Mouse (Mus musculus): ENCODE measurements around the gene Mrpl54. TPM values are rescaled to one million over a fixed set of nuclear protein-coding genes. Genes with fewer than 3 reads are reported as not detected.

Gene Mrpl54
- total RNA-seq, 2 experiments from 2014 or later: 83.0 to 96.2 TPM

DNA sequence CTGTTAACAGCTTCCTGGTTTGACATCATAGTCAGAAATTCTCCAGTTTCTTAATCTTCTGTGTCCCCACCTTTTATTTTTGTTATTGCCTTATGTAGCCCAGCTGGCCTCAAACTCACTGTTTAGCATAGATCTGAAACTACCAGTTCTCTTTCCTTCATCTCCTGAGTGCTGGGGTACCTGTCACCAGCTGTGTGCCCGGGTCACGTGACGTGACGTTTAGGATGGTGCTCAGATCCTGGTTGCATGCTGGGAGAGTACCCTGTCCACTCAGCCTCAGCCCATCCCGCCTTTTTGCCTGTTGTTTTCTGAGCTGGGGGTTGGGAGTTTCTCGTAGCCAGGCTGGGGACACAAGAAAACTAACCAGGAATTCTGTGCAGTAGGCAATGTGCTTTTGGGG, 30.5 kb upstream of the Mrpl54 start:
- no peak for DNase-seq
- intact Hi-C loops (cut with DNase I): no loop called here

DNA sequence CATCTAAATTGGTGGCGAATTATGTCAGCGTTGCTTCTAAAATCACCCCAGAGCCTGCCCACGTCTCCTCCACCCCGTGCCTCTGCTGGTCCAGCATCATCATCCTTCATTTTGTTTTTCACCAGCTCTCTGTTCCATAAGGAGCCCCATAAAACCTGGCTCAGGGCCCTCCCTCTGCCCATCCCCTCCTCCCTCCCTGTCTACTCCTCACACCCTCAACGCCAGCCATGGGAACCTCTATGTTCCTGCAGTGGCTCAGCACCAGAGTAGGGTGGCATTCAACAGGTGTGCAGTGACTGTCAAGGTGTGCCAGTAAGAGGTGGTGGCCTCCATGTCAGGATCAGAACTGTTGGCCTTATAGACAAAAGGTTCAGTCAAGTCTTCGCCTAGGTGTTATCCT, 28.5 kb upstream of the Mrpl54 start:
- intact Hi-C loops (cut with DNase I): no loop called here
- DNase-seq: no peak

DNA sequence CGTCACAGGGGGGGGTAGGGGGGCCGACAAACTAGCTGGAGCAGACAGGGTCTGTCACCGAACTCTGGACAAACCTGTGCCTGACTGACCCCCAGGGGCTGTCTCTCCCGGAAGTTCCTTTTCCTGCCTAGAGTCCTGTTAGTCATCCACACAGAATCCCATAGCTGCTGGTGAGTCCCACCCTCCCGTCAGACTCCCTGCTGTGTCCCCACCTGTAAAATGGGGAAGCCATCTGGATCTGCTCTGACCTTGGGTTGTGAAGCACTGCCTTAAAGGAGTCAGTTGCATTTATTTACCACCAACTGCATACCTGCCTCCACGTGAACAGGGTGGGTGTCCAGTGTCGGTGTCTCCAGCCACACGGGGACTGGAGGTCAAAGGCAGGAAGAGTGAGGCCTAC, 27.7 kb upstream of the Mrpl54 start:
- intact Hi-C loops (cut with DNase I): no loop called here
- DNase-seq: no peak

GRCm38 (mm10) chr10:81293334-81294030, 26.7 kb upstream of the Mrpl54 start:
- intact Hi-C loops (cut with DNase I): no loop called here
- no peak for DNase-seq

GRCm38 (mm10) chr10:81292554-81293333, 26.0 kb upstream of the Mrpl54 start, which contains the start of gene Pip5k1c:
Gene Pip5k1c, plus strand, starts transcription at chr10:81292963.
- peak; percentile 99 for DNase-seq
- intact Hi-C loops (cut with DNase I): no loop called here

DNA sequence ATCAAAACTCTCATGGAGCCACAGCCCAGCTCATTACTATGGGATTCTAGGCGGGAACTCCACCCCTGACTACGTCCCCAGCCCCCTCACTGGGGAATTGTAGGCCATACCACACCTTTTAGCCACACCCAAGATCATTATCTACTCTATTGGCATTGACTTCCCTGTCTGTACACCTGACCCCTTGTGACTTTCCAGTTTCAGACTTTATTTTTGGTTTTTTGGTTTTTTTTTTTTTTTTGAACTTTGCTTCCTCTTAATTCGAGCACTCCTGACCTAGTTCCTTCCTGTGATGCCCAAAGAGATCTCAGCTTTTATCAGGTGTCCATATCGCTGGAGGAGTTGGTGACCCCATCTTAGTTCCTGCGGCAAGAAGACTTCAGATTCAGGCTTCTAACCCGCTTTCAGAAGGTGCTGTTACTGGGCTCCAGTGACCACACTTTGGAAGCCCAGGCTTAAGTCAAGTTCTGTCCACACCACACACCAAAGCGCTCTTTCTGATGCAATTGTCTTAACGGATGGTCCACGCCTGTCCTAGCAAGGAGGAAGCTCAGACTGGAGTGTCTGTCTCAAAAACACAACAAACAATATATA, 24.9 kb upstream of the Mrpl54 start, which contains the start of gene Tjp3:
TSS of gene Tjp3 (minus strand) at position 71 of the 594 bp plus-strand sequence.
- no peak for DNase-seq
- intact Hi-C loops (cut with DNase I): no loop called here

GRCm38 (mm10) chr10:81290698-81291460, 24.1 kb upstream of the Mrpl54 start:
- DNase-seq: no peak
- intact Hi-C loops (cut with DNase I): no loop called here

DNA sequence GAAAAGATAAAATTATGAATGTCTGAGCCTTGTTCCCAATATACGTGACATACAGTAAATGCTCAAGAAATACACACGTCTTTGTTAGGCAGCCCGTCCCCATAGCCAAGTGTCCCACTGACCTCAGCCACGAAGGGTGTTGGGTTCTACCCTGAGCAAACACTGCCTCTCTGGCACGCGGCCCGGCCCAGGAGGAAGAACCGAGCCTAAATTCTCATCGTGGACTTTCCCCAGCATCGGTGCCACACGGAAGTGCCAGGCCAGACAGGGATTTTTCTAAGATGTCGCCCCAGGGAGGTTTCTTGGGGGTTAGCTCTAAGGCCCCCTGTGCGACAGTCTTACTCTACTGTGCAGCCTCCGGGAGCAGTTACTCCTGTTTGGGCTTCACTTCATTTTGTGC, 23.1 kb upstream of the Mrpl54 start:
- DNase-seq: no peak
- intact Hi-C loops (cut with DNase I): loop anchor here (1.0 to 2.0 kb wide), 3 partner anchors 15 to 161 kb away; partner anchors contain the start of gene Gipc3

GRCm38 (mm10) chr10:81289278-81289677, 22.5 kb upstream of the Mrpl54 start:
- peak; percentile 75 to 77 for DNase-seq

DNA sequence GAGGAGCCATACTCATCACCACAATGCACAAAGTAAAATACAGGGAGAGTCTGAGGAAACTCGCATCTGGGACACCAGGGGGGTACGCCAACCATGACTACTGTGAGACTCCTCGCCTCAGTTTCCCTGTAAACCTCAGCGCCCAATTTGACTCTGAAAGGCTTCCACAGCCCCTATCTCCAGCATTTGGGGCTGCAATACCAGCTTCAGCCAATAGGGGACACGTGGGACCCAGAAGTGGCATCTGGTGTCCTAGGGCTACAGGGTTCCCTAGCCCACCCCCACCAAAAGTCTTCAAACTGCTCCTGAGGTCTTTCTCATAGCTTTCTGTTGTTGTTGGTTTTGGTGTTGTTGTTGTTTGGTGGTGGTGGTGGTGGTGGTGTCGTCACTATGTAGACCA, 21.9 kb upstream of the Mrpl54 start:
- DNase-seq: peak in 1 of 2 experiments; percentile 64
- intact Hi-C loops (cut with DNase I): loop anchor here (2.0 kb wide), 2 partner anchors 54 to 162 kb away; partner anchors contain the start of gene Gipc3

More at GRCm38 (mm10) chr10:81289278-81289677, 22.5 kb upstream of the Mrpl54 start:
- intact Hi-C loops (cut with DNase I): loop anchor here (1.0 to 2.0 kb wide), 3 partner anchors 16 to 162 kb away; partner anchors contain the start of gene Gipc3

- intact Hi-C loops (cut with DNase I): loop anchor here (2.0 kb wide), 3 partner anchors 43 to 163 kb away; partner anchors contain the start of gene Gipc3
- peak; percentile 52 to 78 for DNase-seq
These were observed 20.9 kb upstream of the Mrpl54 start for GRCm38 (mm10) chr10:81287513-81288157.

GRCm38 (mm10) chr10:81286586-81286985, 19.9 kb upstream of the Mrpl54 start:
- intact Hi-C loops (cut with DNase I): loop anchor here (2.0 kb wide), 1 partner anchor 42 kb away; no protein-coding TSS in a partner anchor
- DNase-seq: no peak

GRCm38 (mm10) chr10:81285694-81286450, 19.1 kb upstream of the Mrpl54 start:
- intact Hi-C loops (cut with DNase I): loop anchor here (2.0 kb wide), 1 partner anchor 41 kb away; no protein-coding TSS in a partner anchor

GRCm38 (mm10) chr10:81284719-81285118, 18.0 kb upstream of the Mrpl54 start:
- intact Hi-C loops (cut with DNase I): no loop called here
- DNase-seq: no peak

More at GRCm38 (mm10) chr10:81285694-81286450, 19.1 kb upstream of the Mrpl54 start:
- peak; percentile 92 to 97 for DNase-seq

DNA sequence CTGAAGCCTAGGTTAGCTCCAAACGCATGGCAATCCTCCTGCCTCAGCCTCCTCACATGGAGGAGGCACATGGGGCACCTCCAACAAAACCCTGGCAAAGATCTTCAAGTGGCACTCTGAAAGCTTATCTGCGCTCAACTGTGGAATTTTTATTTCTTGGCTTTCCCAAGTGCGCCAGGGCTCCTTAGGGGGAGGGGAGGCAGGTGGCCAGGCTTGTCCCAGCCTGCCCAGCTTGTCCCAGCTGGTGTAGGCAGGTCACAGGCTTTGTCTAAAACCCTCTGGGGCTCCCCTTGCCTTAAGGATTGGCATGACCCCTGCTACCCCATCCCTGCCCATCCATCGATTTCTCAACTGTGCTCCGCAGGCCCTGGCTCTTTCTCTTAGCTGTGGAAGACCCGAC, 17.5 kb upstream of the Mrpl54 start:
- intact Hi-C loops (cut with DNase I): no loop called here
- no peak for DNase-seq

GRCm38 (mm10) chr10:81279496-81279895, 12.8 kb upstream of the Mrpl54 start:
- DNase-seq: no peak

DNA sequence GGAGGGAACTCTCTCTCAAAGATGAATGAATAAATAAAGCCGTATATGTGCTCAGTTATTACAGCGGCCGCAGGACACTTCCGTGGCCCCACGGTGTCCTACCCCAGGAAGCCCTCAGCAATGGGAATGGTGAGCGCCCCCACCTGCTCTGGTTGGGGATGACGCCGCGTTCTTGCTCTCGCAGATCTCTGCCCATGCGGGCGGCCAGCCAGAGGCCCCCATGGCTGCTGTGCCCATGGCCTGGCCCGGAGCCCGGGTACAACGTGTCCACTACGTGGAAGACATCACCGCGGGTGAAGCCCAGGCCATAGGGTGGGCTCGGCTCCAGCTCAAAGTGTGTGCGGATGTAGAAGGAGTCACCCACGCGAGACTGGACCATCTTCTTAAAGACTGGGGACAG, 10.9 kb upstream of the Mrpl54 start:
- intact Hi-C loops (cut with DNase I): no loop called here
- no peak for DNase-seq

More at GRCm38 (mm10) chr10:81279496-81279895, 12.8 kb upstream of the Mrpl54 start:
- intact Hi-C loops (cut with DNase I): no loop called here

- intact Hi-C loops (cut with DNase I): no loop called here
- DNase-seq: no peak
These were observed 7.1 kb upstream of the Mrpl54 start for GRCm38 (mm10) chr10:81273842-81274241.

- intact Hi-C loops (cut with DNase I): no loop called here
- DNase-seq: no peak
These were observed 5.6 kb upstream of the Mrpl54 start for GRCm38 (mm10) chr10:81272356-81272755.

All from heart, postnatal 14 days (tissue).